Mouse (Mus musculus): Measurements from ENCODE around the gene Med12l. TPM values are rescaled to one million over a fixed set of nuclear protein-coding genes. Genes with fewer than 3 reads are reported as not detected.

Gene Med12l
- total and polyA plus RNA-seq, 2 experiments from 2014 or later = 1.2 to 7.1 TPM

DNA sequence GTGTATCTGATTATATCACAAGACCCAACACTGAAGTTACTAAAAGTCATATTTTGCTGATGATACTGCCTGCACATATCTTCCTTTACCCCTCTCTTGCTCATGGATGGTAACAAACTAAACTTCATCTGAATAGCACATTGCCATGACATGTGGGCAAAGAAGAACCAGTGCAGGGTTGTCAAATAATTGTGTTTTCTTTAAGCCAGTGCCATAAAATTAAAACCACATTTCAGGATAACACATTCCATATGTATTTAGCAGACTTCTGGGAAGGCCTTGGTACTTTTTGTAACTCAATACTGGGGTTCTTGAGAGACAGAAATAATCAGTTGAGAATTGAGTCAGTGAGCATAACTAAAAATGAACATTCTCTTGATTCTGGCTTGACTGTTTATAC is 354.5 kb downstream of the Med12l start:
- no peak overlapping the region for H3K4me3 ChIP-seq (ENCODE audit: low read depth, low read length)
- H3K27ac ChIP-seq (ENCODE audit: low read depth) = no peak overlapping the region
- H3K4me2 ChIP-seq (ENCODE audit: low read depth, low read length) = no peak overlapping the region
- H3K4me1 ChIP-seq (ENCODE audit: control insufficient read depth, insufficient read depth) = no peaks in the 10 kb centered on the region
- H3K36me3 ChIP-seq (replicated peaks; ENCODE audit: control insufficient read depth, insufficient read depth, low read length) = no peaks in the 10 kb centered on the region
- no peaks in the 10 kb centered on the region for H3K9me3 ChIP-seq (replicated peaks; ENCODE audit: control insufficient read depth, low read length)
- no peak for DNase-seq (ENCODE audit: low spot score)
- no peak overlapping the region for H3K9ac ChIP-seq (replicated peaks; ENCODE audit: low read depth, low read length)
- ATAC-seq (ENCODE audit: insufficient read depth, low read depth) = no peak
- no peak for TF ChIP-seq CTCF (IDR thresholded peaks at IDR 0.05; ENCODE audit: low read depth)
- no peaks in the 10 kb centered on the region for H3K27me3 ChIP-seq (ENCODE audit: control insufficient read depth, insufficient read depth, low read length)

- Histone ChIP-seq H3K4me3 (ENCODE audit: low read depth, low read length) (no peak overlapping the region), H3K9me3 (replicated peaks; ENCODE audit: control insufficient read depth, low read length) (no peaks in the 10 kb centered on the region), H3K36me3 (replicated peaks; ENCODE audit: control insufficient read depth, insufficient read depth, low read length) (no peaks in the 10 kb centered on the region), H3K27me3 (ENCODE audit: control insufficient read depth, insufficient read depth, low read length) (no peaks in the 10 kb centered on the region), H3K27ac (ENCODE audit: low read depth) (no peak overlapping the region), H3K9ac (replicated peaks; ENCODE audit: low read depth, low read length) (no peak overlapping the region), H3K4me2 (ENCODE audit: low read depth, low read length) (no peak overlapping the region), H3K4me1 (ENCODE audit: control insufficient read depth, insufficient read depth) (no peaks in the 10 kb centered on the region)
- no peak for DNase-seq (ENCODE audit: low spot score)
- no peak for TF ChIP-seq EP300 (IDR thresholded peaks at IDR 0.05; ENCODE audit: low read depth)
- no peak for TF ChIP-seq CTCF (IDR thresholded peaks at IDR 0.05; ENCODE audit: low read depth)
- no peak for ATAC-seq (ENCODE audit: insufficient read depth, low read depth)
- WGBS = 80% methylated on average over 1 of the region's 1 CpGs
Measured at GRCm38 (mm10) chr3:59361895-59362294, 356.3 kb downstream of the Med12l start.

Other genes starting within 250 kb of the Med12l start
- 0.23 and 0.27 TPM in 2 replicates for gene Mindy4b-ps, start 183.5 kb upstream of the Med12l start, total RNA-seq (2014; rRNA removed; ENCODE audit: low replicate concordance)
- gene Mindy4b-ps, start 183.5 kb upstream of the Med12l start, polyA plus RNA-seq (2015; fragmentation: Nextera tagmentation; extraction: Ambion mirVana) = 0.16 and 0.52 TPM in 2 replicates
- not detected in 2 replicates for gene Clrn1, start 120.5 kb upstream of the Med12l start, total RNA-seq (2014; rRNA removed; ENCODE audit: low replicate concordance)
- gene Clrn1, start 120.5 kb upstream of the Med12l start, polyA plus RNA-seq (2015; fragmentation: Nextera tagmentation; extraction: Ambion mirVana) = not detected in 2 replicates
- 0.31 TPM in 1 of 2 replicates, not detected in the other for gene Gpr171, start 96.0 kb downstream of the Med12l start, total RNA-seq (2014; rRNA removed; ENCODE audit: low replicate concordance)
- 0.29 and 0.33 TPM in 2 replicates for gene Gpr171, start 96.0 kb downstream of the Med12l start, polyA plus RNA-seq (2015; fragmentation: Nextera tagmentation; extraction: Ambion mirVana)
- gene P2ry14, start 147.8 kb downstream of the Med12l start, total RNA-seq (2014; rRNA removed; ENCODE audit: low replicate concordance) = 0.81 and 3.7 TPM in 2 replicates
- 1.6 and 1.8 TPM in 2 replicates for gene P2ry14, start 147.8 kb downstream of the Med12l start, polyA plus RNA-seq (2015; fragmentation: Nextera tagmentation; extraction: Ambion mirVana)
- gene Gpr87, start 189.3 kb downstream of the Med12l start, total RNA-seq (2014; rRNA removed; ENCODE audit: low replicate concordance) = not detected in 2 replicates
- not detected in 2 replicates for gene Gpr87, start 189.3 kb downstream of the Med12l start, polyA plus RNA-seq (2015; fragmentation: Nextera tagmentation; extraction: Ambion mirVana)
- not detected in 2 replicates for gene P2ry13, start 205.1 kb downstream of the Med12l start, total RNA-seq (2014; rRNA removed; ENCODE audit: low replicate concordance)
- gene P2ry13, start 205.1 kb downstream of the Med12l start, polyA plus RNA-seq (2015; fragmentation: Nextera tagmentation; extraction: Ambion mirVana) = 0.53 and 0.70 TPM in 2 replicates